Mouse (Mus musculus) left cerebral cortex, postnatal 25 days (tissue): Measurements from ENCODE around the gene Palm3. TPM values are rescaled to one million over a fixed set of nuclear protein-coding genes. Genes with fewer than 3 reads are reported as not detected.

Source experiments
- DNase-seq, 2 experiments: peaks; one replicate each; pipeline ENCODE4 v3.0.0; 2022; ENCODE audit warnings: low spot score in 2 of 2, mixed read lengths in 1 of 2
- intact Hi-C: fragments of 180-260 bp; cut with DNase I; formaldehyde crosslinking; loops from one replicate; pipeline ENCODE4 v1.15.1; 2025
- total RNA-seq, 2 experiments: library from RNA; stranded (reverse); gene quantifications; 2 replicates each; pipeline ENCODE4 v1.2.3; 2021

Palm3 gene
- total RNA-seq, 2 experiments from 2014 or later, result 1.2 to 1.4 TPM

DNA sequence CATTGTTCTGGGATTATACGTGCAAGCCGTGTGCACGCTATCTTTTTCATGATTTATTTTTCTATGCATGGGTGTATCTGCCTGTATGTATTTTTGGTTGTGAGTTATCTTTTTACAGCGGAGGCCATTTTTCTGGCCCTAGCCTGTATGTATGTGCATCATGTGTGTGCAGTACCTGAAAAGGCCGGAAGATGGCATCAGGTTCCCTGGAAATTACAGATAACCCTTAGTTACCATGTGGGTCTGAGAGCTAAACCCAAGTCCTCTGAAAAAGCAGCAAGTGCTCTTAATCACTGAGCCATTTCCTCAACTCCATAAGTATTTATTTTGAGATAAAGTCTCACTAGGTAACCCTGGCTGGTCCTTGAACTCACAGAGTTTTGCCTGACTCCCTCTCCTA, 32.0 kb downstream of the Palm3 start:
- intact Hi-C loops, result no loop called here
- no peak for DNase-seq

GRCm38 (mm10) chr8:84057827-84058226, 36.6 kb downstream of the Palm3 start:
- no peak for DNase-seq
- intact Hi-C loops, result no loop called here

DNA sequence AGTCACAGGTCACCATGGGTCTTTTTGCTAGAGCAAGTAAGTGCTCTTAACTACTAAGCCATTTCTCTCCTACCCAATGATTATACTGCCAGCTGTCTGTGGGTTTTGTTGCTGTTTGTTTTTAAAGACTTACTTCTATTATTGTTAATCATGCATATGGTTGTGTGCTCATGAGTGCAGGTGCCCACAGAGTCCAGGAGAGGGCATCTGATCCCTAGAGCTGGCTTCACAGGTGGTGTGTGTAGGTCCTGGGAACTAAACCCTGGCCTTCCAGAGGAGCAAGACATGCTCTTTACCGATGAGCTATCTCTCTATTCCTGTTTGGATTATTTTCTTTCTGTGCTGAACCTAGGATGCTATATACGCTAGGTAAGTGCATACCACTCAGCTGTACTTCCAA, 38.0 kb downstream of the Palm3 start:
- no peak for DNase-seq

DNA sequence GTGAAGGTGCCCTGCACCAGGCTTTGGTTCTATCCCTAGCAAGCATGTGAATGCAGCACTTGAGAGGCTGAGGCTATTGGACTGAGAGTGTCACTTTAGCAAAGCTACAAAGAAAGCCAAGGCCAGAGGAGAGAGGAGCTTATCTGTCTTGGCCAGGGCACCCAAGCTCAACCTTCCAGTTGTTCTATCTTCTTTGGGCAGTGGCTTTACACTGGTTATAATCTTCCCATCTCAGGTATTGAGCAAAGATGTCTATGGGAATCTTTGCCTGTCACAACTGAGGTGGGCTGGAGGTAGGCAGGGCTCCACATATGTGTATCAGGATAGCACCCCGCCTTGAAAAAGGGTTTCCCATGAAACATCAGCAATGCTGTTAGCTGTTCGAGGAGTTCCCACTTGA, 39.0 kb downstream of the Palm3 start:
- intact Hi-C loops, result no loop called here
- DNase-seq, result no peak

More for the DNA sequence above, 38.0 kb downstream of the Palm3 start:
- intact Hi-C loops, result no loop called here

GRCm38 (mm10) chr8:84063861-84064610, 42.8 kb downstream of the Palm3 start:
- intact Hi-C loops, result no loop called here
- no peak for DNase-seq

- DNase-seq, result no peak
- intact Hi-C loops, result no loop called here
Observed at GRCm38 (mm10) chr8:84065037-84065436, 43.8 kb downstream of the Palm3 start, which contains the start of gene Gm10643. Gene Gm10643, minus strand, starts transcription at chr8:84065137.

- no peak for DNase-seq
- intact Hi-C loops, result no loop called here
Observed at GRCm38 (mm10) chr8:84065457-84066072, 44.3 kb downstream of the Palm3 start.

DNA sequence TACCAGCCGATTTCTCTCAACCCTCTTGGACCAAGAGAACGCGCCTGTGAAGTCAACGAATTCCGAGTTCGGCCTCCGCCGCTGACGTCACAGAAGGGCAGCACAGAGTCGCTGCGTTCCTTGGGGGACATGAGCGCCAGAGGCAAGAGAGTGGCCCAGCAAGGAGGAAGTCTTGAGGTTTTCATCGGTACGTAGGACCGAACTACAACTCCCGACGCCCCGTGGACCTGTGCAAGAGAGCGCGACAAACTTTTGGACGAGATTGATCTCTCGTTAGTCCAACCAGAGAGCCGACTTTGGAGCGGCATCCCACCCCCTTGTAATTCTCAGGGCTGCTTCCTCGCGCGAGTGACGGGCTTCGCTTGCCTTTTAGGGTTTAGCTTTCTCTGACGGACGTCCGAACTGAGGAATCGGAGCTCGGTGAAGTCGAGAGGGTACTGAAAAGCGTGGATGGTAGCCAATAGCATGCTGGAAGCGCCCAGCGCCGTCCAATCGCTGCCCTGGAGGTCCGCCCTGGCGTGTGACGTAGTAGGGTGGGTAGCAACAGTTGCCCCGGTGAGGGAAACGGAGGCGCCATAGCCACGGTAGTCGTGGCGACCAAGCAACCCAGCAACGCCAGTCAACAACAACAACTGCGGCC, 45.1 kb downstream of the Palm3 start, which contains the start of gene Rfx1:
TSS of gene Rfx1 (plus strand) at position 544 of the 640 bp plus-strand sequence.
- intact Hi-C loops, result no loop called here

DNA sequence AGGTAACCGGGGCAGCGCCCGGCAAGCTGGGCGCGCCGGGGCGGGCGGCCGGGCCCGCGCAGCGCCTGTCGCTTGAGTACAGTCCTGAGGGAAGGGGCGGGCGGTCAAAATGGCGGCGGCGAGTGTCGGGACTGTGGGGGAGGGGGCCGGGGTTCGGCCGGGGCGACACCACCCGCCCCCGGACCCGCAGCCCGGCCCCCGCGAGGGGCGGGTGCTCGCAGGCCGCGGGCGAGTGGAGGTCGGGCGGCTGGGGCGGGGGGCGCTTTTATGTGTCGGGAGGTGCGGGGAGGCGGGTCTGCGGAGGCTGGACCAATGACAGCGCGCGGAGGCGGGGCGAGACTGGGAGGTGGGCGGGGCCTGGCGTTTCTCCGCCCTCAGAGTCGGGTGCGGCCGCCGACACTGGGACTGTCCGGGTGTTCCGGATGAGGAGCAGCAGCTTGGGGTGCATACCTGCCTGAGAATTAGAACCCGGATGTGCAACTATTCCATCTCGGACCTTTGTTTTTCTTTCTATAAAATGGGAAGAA, 45.8 kb downstream of the Palm3 start:
- intact Hi-C loops, result no loop called here

More for the DNA sequence above, 45.1 kb downstream of the Palm3 start, which contains the start of gene Rfx1:
- DNase-seq, result peak; percentile 100

GRCm38 (mm10) chr8:84067911-84068310, 46.6 kb downstream of the Palm3 start:
- intact Hi-C loops, result no loop called here

More for the DNA sequence above, 45.8 kb downstream of the Palm3 start:
- DNase-seq, result peak; percentile 95

DNA sequence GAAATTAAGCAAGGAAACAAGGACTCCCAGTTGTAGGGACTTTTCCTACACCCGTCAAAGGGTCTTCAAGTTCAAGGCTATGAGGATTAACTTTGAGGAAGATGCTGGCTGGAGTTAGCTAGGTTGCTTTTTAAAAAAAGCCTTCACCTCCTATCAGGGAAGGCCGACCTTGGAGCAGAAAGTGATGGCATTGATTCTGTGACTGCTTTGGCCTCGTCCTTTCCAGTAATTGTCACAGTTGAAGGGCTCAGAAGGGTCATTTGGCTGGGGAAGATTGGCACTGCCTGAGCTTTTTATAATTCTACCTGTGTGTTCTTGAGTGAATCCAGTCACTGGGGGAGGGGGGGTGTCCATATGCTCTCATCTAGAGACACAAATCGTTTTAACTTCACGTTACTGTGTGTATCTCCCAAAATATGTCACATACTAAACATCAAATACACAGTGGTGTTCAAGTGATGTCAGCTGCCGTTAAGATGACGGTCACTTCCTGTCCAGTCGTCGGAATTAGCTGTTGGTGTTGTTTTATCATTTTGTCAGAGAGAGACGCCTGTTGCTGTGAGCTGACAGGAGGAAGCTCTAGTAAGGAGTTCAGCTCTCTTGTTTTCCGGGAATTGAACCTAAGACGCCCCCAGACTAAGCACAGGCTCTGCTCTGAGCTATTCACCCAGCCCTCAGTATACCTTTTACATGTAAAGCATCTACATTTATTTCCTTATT, 47.2 kb downstream of the Palm3 start:
- intact Hi-C loops, result no loop called here
- no peak for DNase-seq

More at GRCm38 (mm10) chr8:84067911-84068310, 46.6 kb downstream of the Palm3 start:
- no peak for DNase-seq

GRCm38 (mm10) chr8:84069169-84069568, 47.9 kb downstream of the Palm3 start:
- intact Hi-C loops, result no loop called here

DNA sequence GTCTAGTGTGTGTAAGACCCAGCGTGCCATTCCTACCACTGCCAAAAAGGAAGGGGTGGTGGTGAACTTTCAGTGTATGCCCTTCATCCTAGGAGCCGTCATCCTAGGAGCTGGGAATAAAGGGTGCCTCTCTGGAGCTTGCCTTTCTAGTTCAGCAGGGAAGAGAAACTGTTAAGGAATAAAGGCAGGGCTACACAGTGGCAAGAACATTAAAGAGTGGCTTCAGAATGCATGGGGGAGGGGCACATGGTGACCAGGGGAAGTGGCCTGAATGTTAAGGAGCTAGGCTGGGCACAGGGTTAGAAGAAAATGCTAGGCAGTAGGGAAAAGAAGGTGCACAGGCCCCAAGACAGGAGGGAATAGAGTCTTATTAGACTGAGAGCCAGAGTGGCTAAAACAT, 48.5 kb downstream of the Palm3 start:
- intact Hi-C loops, result no loop called here
- no peak for DNase-seq

More at GRCm38 (mm10) chr8:84069169-84069568, 47.9 kb downstream of the Palm3 start:
- no peak for DNase-seq

DNA sequence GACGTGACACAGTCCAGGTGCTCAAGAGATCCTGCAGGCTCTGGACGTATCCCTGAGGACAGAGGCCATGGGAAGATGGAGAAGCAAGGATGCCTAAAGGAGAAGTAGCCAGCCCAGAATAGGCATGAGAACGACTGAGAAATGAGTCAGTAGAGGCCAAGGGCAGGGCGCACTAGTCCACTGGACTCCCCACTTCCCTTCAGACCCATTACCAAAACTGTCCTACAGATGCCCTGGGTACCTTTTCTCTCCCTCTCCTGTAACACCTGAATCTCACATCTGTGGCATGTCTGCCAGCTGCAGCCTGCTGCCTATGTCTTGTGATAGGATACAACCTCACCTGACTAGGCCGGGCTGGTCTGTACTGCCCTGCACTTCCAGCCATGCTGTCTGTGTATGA, 49.0 kb downstream of the Palm3 start:
- DNase-seq, result no peak
- intact Hi-C loops, result no loop called here

GRCm38 (mm10) chr8:84070667-84071066, 49.4 kb downstream of the Palm3 start:
- intact Hi-C loops, result no loop called here
- DNase-seq, result peak; percentile 54 to 90

DNA sequence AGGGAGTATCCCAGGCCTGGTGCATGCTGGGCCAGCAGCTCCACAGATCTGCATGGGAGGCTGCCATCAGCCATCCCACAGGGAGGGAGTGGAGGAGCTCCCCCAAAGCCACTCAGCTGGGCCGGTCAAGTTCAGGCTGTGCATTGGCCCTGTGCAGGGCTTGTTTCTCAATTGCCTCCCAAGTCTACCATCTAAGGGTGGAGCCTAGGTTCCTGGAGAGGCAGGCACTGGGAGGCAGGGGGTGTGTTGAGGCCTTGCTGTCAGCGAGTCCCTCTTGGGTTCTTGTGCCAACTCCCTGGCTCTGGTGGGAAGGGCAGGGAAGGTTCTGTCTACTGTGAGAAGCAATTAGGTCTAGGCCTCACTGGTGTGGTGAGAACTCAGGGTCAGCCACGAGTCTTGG, 50.6 kb downstream of the Palm3 start:
- intact Hi-C loops, result no loop called here
- DNase-seq, result no peak

GRCm38 (mm10) chr8:84072321-84072720, 51.0 kb downstream of the Palm3 start:
- intact Hi-C loops, result no loop called here
- DNase-seq, result no peak

- DNase-seq, result peak; percentile 41 to 47
Observed at GRCm38 (mm10) chr8:84073230-84073976, 52.1 kb downstream of the Palm3 start.

DNA sequence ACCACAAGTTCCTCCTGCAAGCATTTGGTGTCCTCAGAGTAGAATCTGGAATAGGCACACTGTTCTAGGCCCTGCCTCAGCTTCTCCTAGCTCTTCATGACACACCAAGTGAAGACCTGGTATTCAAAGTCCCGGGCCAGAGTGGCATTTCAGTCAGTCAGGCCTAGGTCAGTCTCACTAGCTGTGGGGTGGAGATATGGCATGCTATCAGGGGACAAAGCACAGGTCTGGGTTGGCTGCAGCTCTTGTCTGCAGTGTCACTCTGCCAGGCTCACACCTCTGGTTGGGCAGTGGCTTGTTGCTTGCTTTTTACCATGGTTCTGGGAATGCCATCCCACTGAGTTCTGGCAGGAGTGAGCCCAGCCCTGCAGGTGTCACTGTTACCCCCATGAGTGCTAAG, 55.1 kb downstream of the Palm3 start:
- no peak for DNase-seq
- intact Hi-C loops, result no loop called here

More at GRCm38 (mm10) chr8:84073230-84073976, 52.1 kb downstream of the Palm3 start:
- intact Hi-C loops, result no loop called here
